Comparison of ENCODE assay signal across 8 mouse cellular contexts in the genomic region with DNA sequence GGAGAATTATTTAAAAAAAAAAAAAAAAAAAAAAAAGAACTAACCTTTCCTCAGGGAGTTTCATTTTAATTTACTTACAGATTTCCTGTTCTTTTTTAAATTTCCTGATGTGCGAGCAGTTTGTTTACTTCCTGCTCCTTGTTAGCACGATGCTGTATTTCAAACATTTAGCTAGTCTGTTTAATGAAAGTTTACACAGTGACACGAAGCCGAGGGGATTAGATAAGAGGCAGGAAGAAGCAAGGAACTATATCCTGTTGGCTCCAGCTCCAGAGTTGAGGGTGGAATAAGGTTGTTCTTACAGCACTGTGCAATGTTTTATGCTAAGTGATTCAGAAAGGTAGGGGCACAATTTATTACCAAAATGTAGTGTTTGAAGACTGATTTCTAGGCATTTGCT. TPM values are rescaled to one million over a fixed set of nuclear protein-coding genes. Genes with fewer than 3 reads are reported as not detected.
A peak's percentile ranks its signal among the peaks of the same experiment; 100 is the strongest.
DNase-seq lines count a peak whose midpoint lies in the region; ATAC-seq and TF ChIP-seq lines count a peak whose summit lies in the region.

No protein-coding gene starts in this region.

- DNase-seq in spleen, adult 2 months (ENCODE audit: low read depth in 1 of 2, low spot score in 2 of 2) = no peak
- DNase-seq in spleen, postnatal 4 days (ENCODE audit: low spot score in 2 of 2) = no peak
- no peak for DNase-seq in forebrain, embryonic 10.5 days (ENCODE audit: extremely low spot score, low spot score)
- DNase-seq in limb, embryonic 11.5 days (ENCODE audit: low spot score) = no peak
- no peak for DNase-seq in adrenal gland, postnatal 36 days
- DNase-seq in left cerebral cortex, adult 9 months (ENCODE audit: low spot score in 2 of 2) = no peak
- DNase-seq in layer of hippocampus, adult 9-11 months = no peak

- H3K4me1 ChIP-seq in spleen, adult 2 months (ENCODE audit: control insufficient read depth, insufficient read depth, insufficient read length) = peaks cover 3% of the 10 kb centered on the region
- peaks cover 14% of the 10 kb centered on the region for H3K4me1 ChIP-seq in forebrain, embryonic 10.5 days
- no peaks in the 10 kb centered on the region; the same call in 1 of the 2 replicates for H3K4me1 ChIP-seq in limb, embryonic 11.5 days (ENCODE audit: control insufficient read depth, insufficient read depth, low read length)

- ATAC-seq in limb, embryonic 11.5 days (ENCODE audit: insufficient number of reproducible peaks, low FRiP score, low TSS enrichment, low read depth) = no peak

- peak overlapping the region; percentile 78 for H3K4me3 ChIP-seq in spleen, adult 2 months (ENCODE audit: extremely low read depth, insufficient read depth, insufficient read length)
- H3K4me3 ChIP-seq in forebrain, embryonic 10.5 days = peak overlapping the region; percentile 89
- peak overlapping the region; percentile 80 for H3K4me3 ChIP-seq in limb, embryonic 11.5 days (ENCODE audit: low read depth, low read length)
- peak overlapping the region; percentile 55 for H3K4me3 ChIP-seq in myocyte

- no peak for TF ChIP-seq CTCF in spleen, adult 2 months (IDR thresholded peaks at IDR 0.05; ENCODE audit: extremely low read depth, insufficient read depth, insufficient read length, insufficient replicate concordance)

- 0% methylated on average over 4 of the region's 4 CpGs for WGBS in spleen, adult 2 months
- WGBS in forebrain, embryonic 10.5 days = 20% methylated on average over 4 of the region's 4 CpGs
- WGBS in limb, embryonic 11.5 days = 6% methylated on average over 4 of the region's 4 CpGs

- H3K79me2 ChIP-seq in myocyte (ENCODE audit: control insufficient read depth, insufficient read depth) = no peaks in the 10 kb centered on the region

- peak overlapping the region; percentile 28; the same call in 1 of the 2 replicates for H3K9ac ChIP-seq in limb, embryonic 11.5 days (ENCODE audit: low read length)

- H3K9me3 ChIP-seq in forebrain, embryonic 10.5 days = no peaks in the 10 kb centered on the region
- no peaks in the 10 kb centered on the region for H3K9me3 ChIP-seq in limb, embryonic 11.5 days (ENCODE audit: control insufficient read depth, low read length)

- H3ac ChIP-seq in myocyte (ENCODE audit: control insufficient read depth, insufficient read length) = peak overlapping the region; percentile 23

- peaks cover 5% of the 10 kb centered on the region for H3K36me3 ChIP-seq in spleen, adult 2 months (ENCODE audit: control insufficient read depth, insufficient read depth, low read length)
- peaks cover 30% of the 10 kb centered on the region for H3K36me3 ChIP-seq in forebrain, embryonic 10.5 days (replicated peaks)
- peaks cover 3% of the 10 kb centered on the region; the same call in 1 of the 2 replicates for H3K36me3 ChIP-seq in limb, embryonic 11.5 days (ENCODE audit: control insufficient read depth, insufficient read depth, low read length)
- H3K36me3 ChIP-seq in myocyte (ENCODE audit: control insufficient read depth, insufficient read depth) = peaks cover 4% of the 10 kb centered on the region

- peak overlapping the region; percentile 48 for H3K4me2 ChIP-seq in limb, embryonic 11.5 days (ENCODE audit: low read depth, severe bottlenecking)
- H3K4me2 ChIP-seq in myocyte (ENCODE audit: low read depth) = peak overlapping the region; percentile 73

- H3K27ac ChIP-seq in spleen, adult 2 months (ENCODE audit: insufficient read depth, low read length) = no peak overlapping the region
- peak overlapping the region; percentile 92 for H3K27ac ChIP-seq in forebrain, embryonic 10.5 days
- H3K27ac ChIP-seq in limb, embryonic 11.5 days (replicated peaks; ENCODE audit: low read depth, low read length) = no peak overlapping the region

- TF ChIP-seq POLR2A in spleen, adult 2 months (IDR thresholded peaks at IDR 0.05; ENCODE audit: low read depth, low read length) = no peak
- TF ChIP-seq POLR2A in myocyte (IDR thresholded peaks at IDR 0.05; ENCODE audit: insufficient read length, low read depth) = no peak

- H3K27me3 ChIP-seq in spleen, adult 2 months (ENCODE audit: control insufficient read depth, insufficient read depth, low read length) = no peaks in the 10 kb centered on the region
- H3K27me3 ChIP-seq in forebrain, embryonic 10.5 days (ENCODE audit: poor library complexity, severe bottlenecking) = no peaks in the 10 kb centered on the region
- no peaks in the 10 kb centered on the region for H3K27me3 ChIP-seq in limb, embryonic 11.5 days (ENCODE audit: control insufficient read depth, insufficient read depth, low read length)
- H3K27me3 ChIP-seq in myocyte (ENCODE audit: control insufficient read depth, insufficient read depth, insufficient read length) = no peaks in the 10 kb centered on the region

TF ChIP-seq in myocyte, 11 proteins besides CTCF, POLR2A, EP300 and RAD21:
- no peak for TF ChIP-seq SRF (IDR thresholded peaks at IDR 0.05; ENCODE audit: control insufficient read depth, insufficient read length, low read depth)
- no peak for TF ChIP-seq E2F4 (IDR thresholded peaks at IDR 0.05; ENCODE audit: insufficient read depth)
- TF ChIP-seq MYOD1 (IDR thresholded peaks at IDR 0.05; ENCODE audit: control insufficient read depth in 1 of 3, insufficient read length in 2 of 3, low read depth in 2 of 3) = no peak

RNA-seq across cellular contexts. Expression of a gene that starts 0.7 kb away (rescaled TPM):
- 3.7 and 4.6 TPM in 2 replicates for polyA plus RNA-seq in spleen, adult 2 months (2012; rRNA removed)
- polyA plus RNA-seq in forebrain, embryonic 10.5 days (2016; fragmentation: Nextera tagmentation; extraction: Ambion mirVana) = 46.1 and 52.5 TPM in 2 replicates
- 45.6 and 46.6 TPM in 2 replicates for polyA plus RNA-seq in limb, embryonic 11.5 days (2014; fragmentation: Nextera tagmentation; extraction: Ambion mirVana)
- 4.0 TPM for polyA plus RNA-seq in myocyte (2012; fragmentation: generic; extraction: Trizol)
- 10 to 100 TPM; 40.9 to 47.4 TPM for total RNA-seq in adrenal gland, postnatal 36 days (2021)

RNA-seq across cellular contexts. Expression of a gene that starts 19.5 kb away (rescaled TPM):
- not detected in 2 replicates for polyA plus RNA-seq in spleen, adult 2 months (2012; rRNA removed)
- not detected in 2 replicates for polyA plus RNA-seq in forebrain, embryonic 10.5 days (2016; fragmentation: Nextera tagmentation; extraction: Ambion mirVana)
- polyA plus RNA-seq in limb, embryonic 11.5 days (2014; fragmentation: Nextera tagmentation; extraction: Ambion mirVana) = not detected in 2 replicates
- not detected for polyA plus RNA-seq in myocyte (2012; fragmentation: generic; extraction: Trizol)
- not detected for total RNA-seq in adrenal gland, postnatal 36 days (2021)

RNA-seq across cellular contexts. Expression of a gene that starts 23.5 kb away (rescaled TPM):
- polyA plus RNA-seq in spleen, adult 2 months (2012; rRNA removed) = not detected in 2 replicates
- not detected in 2 replicates for polyA plus RNA-seq in forebrain, embryonic 10.5 days (2016; fragmentation: Nextera tagmentation; extraction: Ambion mirVana)
- polyA plus RNA-seq in limb, embryonic 11.5 days (2014; fragmentation: Nextera tagmentation; extraction: Ambion mirVana) = not detected in 2 replicates
- not detected for polyA plus RNA-seq in myocyte (2012; fragmentation: generic; extraction: Trizol)
- total RNA-seq in adrenal gland, postnatal 36 days (2021) = not detected

RNA-seq across cellular contexts. Expression of a gene that starts 31.2 kb away (rescaled TPM):
- polyA plus RNA-seq in spleen, adult 2 months (2012; rRNA removed) = not detected in 2 replicates
- not detected in 2 replicates for polyA plus RNA-seq in forebrain, embryonic 10.5 days (2016; fragmentation: Nextera tagmentation; extraction: Ambion mirVana)
- polyA plus RNA-seq in limb, embryonic 11.5 days (2014; fragmentation: Nextera tagmentation; extraction: Ambion mirVana) = not detected in 2 replicates
- polyA plus RNA-seq in myocyte (2012; fragmentation: generic; extraction: Trizol) = not detected
- not detected for total RNA-seq in adrenal gland, postnatal 36 days (2021)
